Mouse (Mus musculus) thymus, adult 2 months (tissue): ENCODE measurements at regions not wholly inside any gene's neighbourhood (a gene's known extent, or its start where the extent isn't known, plus 50 kb on each side); places are given as distances from the start of the nearest gene placed in this dataset.
"Not testable (repeated sequence)": the region's sequence is repeated elsewhere in the genome, so short reads cannot be mapped to it uniquely, and the experiment has no call there.

Experiments
- CTCF ChIP-seq: fragments of 200-500 bp; IDR thresholded peaks from 2 replicates; pipeline ENCODE4 v1.5.1; 2012; ENCODE audit warnings: mild to moderate bottlenecking, control low read depth, low read length, moderate library complexity, borderline replicate concordance; ENCODE audit not compliant: control insufficient read depth, poor library complexity, insufficient read depth; ENCODE audit errors: extremely low read depth
- POLR2A ChIP-seq: fragments of 200-500 bp; IDR thresholded peaks from 2 replicates; pipeline ENCODE4 v1.6.1; 2012; ENCODE audit warnings: mild to moderate bottlenecking, low read length, control low read depth, moderate library complexity; ENCODE audit not compliant: control insufficient read depth, poor library complexity, insufficient read depth; ENCODE audit errors: extremely low read depth

DNA sequence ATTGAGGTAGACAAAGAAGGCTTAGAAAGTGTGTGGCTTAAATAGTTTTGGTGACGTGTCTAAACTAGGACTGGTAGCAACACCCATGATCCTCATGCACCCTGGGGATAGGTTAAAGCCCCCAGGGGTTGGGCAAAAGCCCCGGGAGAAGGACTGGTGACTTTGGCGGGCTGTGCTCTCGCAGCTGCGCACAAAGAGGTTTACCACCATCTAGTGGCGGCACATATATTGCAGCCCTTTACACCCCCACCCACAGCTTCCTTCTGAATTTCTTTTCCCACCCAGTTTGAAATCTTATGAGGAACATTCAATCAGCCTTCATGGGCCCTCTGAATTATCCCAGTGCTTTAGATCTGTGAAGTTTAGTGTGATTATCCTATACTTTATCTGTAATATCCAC, 130.9 kb upstream of the Zfp808 start:
- not testable (repeated sequence) for TF ChIP-seq POLR2A, CTCF
